Mouse (Mus musculus) CH12.LX (cell line): ENCODE measurements around the gene Gm4763. TPM values are rescaled to one million over a fixed set of nuclear protein-coding genes. Genes with fewer than 3 reads are reported as not detected.
"Not testable (repeated sequence)": the region's sequence is repeated elsewhere in the genome, so short reads cannot be mapped to it uniquely, and the experiment has no call there.

Experiments used
- DNase-seq: peaks from one replicate; pipeline ENCODE4 v3.0.0-alpha.2; 2013; ENCODE audit errors: extremely low read depth
- H3K27ac ChIP-seq: 2 replicates; pipeline ENCODE4 v1.5.1; 2012; ENCODE audit warnings: low read depth, mild to moderate bottlenecking, control low read depth, moderate library complexity; ENCODE audit not compliant: insufficient read depth
- H3K27me3 ChIP-seq: replicated peaks from 2 replicates; pipeline ENCODE3; 2012; ENCODE audit warnings: inconsistent platforms
- H3K36me3 ChIP-seq, 2 experiments: replicated peaks in 1 of 2; 2 replicates each; pipeline versions ENCODE3 to v1.6.1; 2012; ENCODE audit warnings: inconsistent platforms in 1 of 2, low read length in 1 of 2, mild to moderate bottlenecking in 1 of 2, mixed read lengths in 1 of 2, moderate library complexity in 1 of 2; ENCODE audit not compliant: control insufficient read depth in 1 of 2, insufficient read depth in 1 of 2
- H3K4me1 ChIP-seq, 2 experiments: 2 replicates each; pipeline ENCODE4 v1.6.1; 2012; ENCODE audit warnings: inconsistent platforms in 1 of 2, moderate library complexity in 1 of 2; ENCODE audit not compliant: insufficient read depth in 2 of 2, control insufficient read depth in 1 of 2
- H3K4me2 ChIP-seq: 2 replicates; pipeline ENCODE4 v1.6.1; 2012; ENCODE audit warnings: low read depth, mild to moderate bottlenecking, control low read depth; ENCODE audit not compliant: poor library complexity, insufficient read depth, severe bottlenecking
- H3K4me3 ChIP-seq, 3 experiments: fragments of 150-350 bp in 1 of 3; sonication (generic) in 1 of 3; replicated peaks in 1 of 3; 2 replicates each; pipeline versions ENCODE3 to v1.5.1; 2011 to 2012; ENCODE audit warnings: low read depth in 2 of 3, low read length in 2 of 3, mild to moderate bottlenecking in 2 of 3, moderate library complexity in 2 of 3, control low read depth in 1 of 3, improper control_type of control experiment in 1 of 3, inconsistent platforms in 1 of 3, mixed read lengths in 1 of 3; ENCODE audit not compliant: poor library complexity in 1 of 3
- H3K79me2 ChIP-seq: replicated peaks from 2 replicates; pipeline ENCODE4 v1.6.1; 2012; ENCODE audit warnings: mild to moderate bottlenecking, moderate library complexity; ENCODE audit not compliant: control insufficient read depth, poor library complexity, insufficient read depth, severe bottlenecking; ENCODE audit errors: extremely low read depth
- H3K9ac ChIP-seq: 2 replicates; pipeline ENCODE4 v1.6.1; 2012; ENCODE audit warnings: low read depth, mild to moderate bottlenecking, control low read depth, moderate library complexity; ENCODE audit not compliant: insufficient read depth
- H3K9me3 ChIP-seq: replicated peaks from 2 replicates; pipeline ENCODE3; 2012; ENCODE audit warnings: low read length, inconsistent platforms, mixed read lengths
- ELF1 ChIP-seq: IDR thresholded peaks from 2 replicates; pipeline ENCODE4 v1.6.1; 2014; ENCODE audit warnings: low read depth, mild to moderate bottlenecking, inconsistent platforms, low read length, improper control_type of control experiment
- HCFC1 ChIP-seq: IDR thresholded peaks from 2 replicates; pipeline ENCODE4 v1.6.1; 2012; ENCODE audit warnings: low read depth, mild to moderate bottlenecking, inconsistent platforms, low read length, improper control_type of control experiment
- IRF4 ChIP-seq: IDR thresholded peaks from 2 replicates; pipeline ENCODE4 v1.6.1; 2014; ENCODE audit warnings: low read depth, mild to moderate bottlenecking, inconsistent platforms, low read length, improper control_type of control experiment
- JUN ChIP-seq: IDR thresholded peaks from 2 replicates; pipeline ENCODE4 v1.6.1; 2011; ENCODE audit warnings: low read depth, mild to moderate bottlenecking, low read length, improper control_type of control experiment, moderate library complexity; ENCODE audit not compliant: insufficient read depth
- JUND ChIP-seq: conservative IDR thresholded peaks from 2 replicates; pipeline ENCODE4 v1.6.1; 2011; ENCODE audit warnings: low read depth, low read length, improper control_type of control experiment
- MAFK ChIP-seq: IDR thresholded peaks from 2 replicates; pipeline ENCODE4 v1.6.1; 2011; ENCODE audit warnings: low read length, improper control_type of control experiment; ENCODE audit not compliant: insufficient replicate concordance
- MEF2A ChIP-seq: IDR thresholded peaks from 2 replicates; pipeline ENCODE4 v1.6.1; 2014; ENCODE audit warnings: low read depth, mild to moderate bottlenecking, inconsistent platforms, low read length, improper control_type of control experiment, borderline replicate concordance
- MYC ChIP-seq: IDR thresholded peaks from 2 replicates; pipeline ENCODE4 v1.6.1; 2011; ENCODE audit warnings: low read depth, mild to moderate bottlenecking, improper control_type of control experiment, low read length
- NELFE ChIP-seq: IDR thresholded peaks from 2 replicates; pipeline ENCODE4 v1.6.1; 2011; ENCODE audit warnings: low read depth, low read length, improper control_type of control experiment
- NRF1 ChIP-seq: IDR thresholded peaks from 2 replicates; pipeline ENCODE4 v1.6.1; 2014; ENCODE audit warnings: low read depth, mild to moderate bottlenecking, inconsistent platforms, low read length, improper control_type of control experiment, moderate library complexity
- PAX5 ChIP-seq: IDR thresholded peaks from 2 replicates; pipeline ENCODE4 v1.6.1; 2012; ENCODE audit warnings: low read length, inconsistent platforms, mixed read lengths
- RAD21 ChIP-seq: IDR thresholded peaks from 2 replicates; pipeline ENCODE4 v1.6.1; 2011; ENCODE audit warnings: low read depth, mild to moderate bottlenecking, low read length, improper control_type of control experiment, moderate library complexity
- SIN3A ChIP-seq: IDR thresholded peaks from 2 replicates; pipeline ENCODE4 v1.6.1; 2012; ENCODE audit warnings: low read length, improper control_type of control experiment, inconsistent platforms
- SMC3 ChIP-seq: IDR thresholded peaks from 2 replicates; pipeline ENCODE4 v1.6.1; 2011; ENCODE audit warnings: low read depth, low read length, improper control_type of control experiment
- TCF12 ChIP-seq: IDR thresholded peaks from 2 replicates; pipeline ENCODE4 v1.6.1; 2014; ENCODE audit warnings: low read depth, mild to moderate bottlenecking, inconsistent platforms, low read length, improper control_type of control experiment
- UBTF ChIP-seq: IDR thresholded peaks from 2 replicates; pipeline ENCODE4 v1.6.1; 2012; ENCODE audit warnings: low read depth, mild to moderate bottlenecking, inconsistent platforms, low read length, improper control_type of control experiment, moderate library complexity
- ZKSCAN1 ChIP-seq: IDR thresholded peaks from 2 replicates; pipeline ENCODE4 v1.6.1; 2012; ENCODE audit warnings: low read depth, inconsistent platforms, low read length, improper control_type of control experiment, borderline replicate concordance
- ZMIZ1 ChIP-seq: IDR thresholded peaks from 2 replicates; pipeline ENCODE4 v1.6.1; 2012; ENCODE audit warnings: low read depth, mild to moderate bottlenecking, inconsistent platforms, low read length, improper control_type of control experiment
- ZNF384 ChIP-seq: IDR thresholded peaks from 2 replicates; pipeline ENCODE4 v1.6.1; 2012; ENCODE audit warnings: low read depth, low read length, improper control_type of control experiment, inconsistent platforms
- dilution Hi-C: fragments of 300-500 bp; cut with MboI; formaldehyde crosslinking; loops from 2 replicates; pipeline ENCODE4 v1.14.3; 2020; ENCODE audit warnings: low sequenced_read_pairs; ENCODE audit not compliant: extremely low pct_unique_long_range_greater_than_20kb, extremely low pct_ligation_motif_present
- in situ Hi-C: fragments of 300-500 bp; cut with MboI; formaldehyde crosslinking; loops from 3 replicates; pipeline ENCODE4 v1.14.3; 2019; ENCODE audit warnings: low sequenced_read_pairs, low pct_ligation_motif_present, low pct_unique_long_range_greater_than_20kb, mixed read lengths
- polyA plus RNA-seq: library from polyadenylated mRNA; unstranded; fragments of >175 nt; gene quantifications from 2 replicates; pipeline ENCODE4 v1.2.1, GENCODE M21; 2012; ENCODE audit warnings: low read depth; ENCODE audit not compliant: insufficient read length
- total RNA-seq, 2 experiments: library from RNA; depleted of rRNA; stranded (reverse); fragments of 300-350 nt in 1 of 2; fragments of >200 nt in 1 of 2; gene quantifications; 2 replicates each; pipeline ENCODE4 v1.2.3; 2012 to 2014

Gene Gm4763
- total and polyA plus RNA-seq, 3 experiments = not detected

DNA sequence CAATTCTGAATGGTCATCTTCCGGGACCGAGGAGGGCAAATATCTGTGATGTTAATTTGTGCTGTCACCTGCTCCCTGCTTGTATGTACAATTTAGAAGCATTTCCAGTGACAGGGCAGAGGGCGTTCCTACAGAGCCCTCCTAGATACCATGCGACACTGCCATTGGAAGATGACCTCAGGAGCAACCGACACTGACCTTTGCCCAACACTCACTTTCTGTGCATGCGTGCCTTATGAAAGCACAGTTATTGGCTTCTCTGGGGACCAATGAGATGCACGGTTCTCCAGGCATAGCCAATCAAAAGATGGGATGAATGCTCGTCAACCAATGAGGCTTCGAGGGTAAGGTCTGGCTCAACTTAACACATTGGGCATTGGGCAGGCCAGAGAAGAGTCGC is 39.2 kb downstream of the Gm4763 start:
- dilution Hi-C loops, H3K79me2 ChIP-seq, H3K4me1 ChIP-seq, H3K27ac ChIP-seq, H3K9me3 ChIP-seq, in situ Hi-C loops, H3K4me2 ChIP-seq, H3K4me3 ChIP-seq, DNase-seq, H3K36me3 ChIP-seq, H3K9ac ChIP-seq: not testable (repeated sequence)
- H3K27me3 ChIP-seq = peaks cover 13% of the 10 kb centered on the region

GRCm38 (mm10) chr7:24684121-24684520 is 42.6 kb downstream of the Gm4763 start:
- H3K4me2 ChIP-seq, H3K4me3 ChIP-seq, H3K27ac ChIP-seq, H3K4me1 ChIP-seq, H3K79me2 ChIP-seq, dilution Hi-C loops, H3K36me3 ChIP-seq, DNase-seq, H3K9me3 ChIP-seq, H3K9ac ChIP-seq, in situ Hi-C loops: not testable (repeated sequence)
- H3K27me3 ChIP-seq = peaks cover 33% of the 10 kb centered on the region

DNA sequence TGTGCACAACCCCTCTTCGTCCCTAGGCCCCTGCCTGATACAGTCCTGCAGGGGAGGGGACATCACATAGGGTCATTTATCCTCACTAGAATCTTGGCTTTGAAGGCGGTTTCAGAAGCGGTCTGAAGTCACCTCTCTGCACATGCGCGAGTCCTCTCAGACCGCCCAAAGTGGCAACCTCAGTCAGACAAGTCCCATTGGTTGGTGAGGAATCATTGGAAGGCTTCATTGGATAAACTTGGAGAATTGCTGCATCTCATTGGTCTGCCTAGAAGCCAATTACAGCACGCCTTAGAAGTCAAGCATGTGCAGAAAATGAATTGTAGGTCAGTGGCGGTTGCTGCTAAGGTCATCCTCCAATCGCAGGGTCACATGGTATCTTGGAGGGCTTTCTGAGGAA is 50.1 kb downstream of the Gm4763 start, which contains the start of gene Tex101:
TSS of gene Tex101 (minus strand) at position 101 of the 400 bp plus-strand sequence.
- Histone ChIP-seq H3K27ac (no peak within 1 kb of the TSS), H3K4me3 (no peak within 1 kb of the TSS), H3K36me3 (no peaks in the 10 kb centered on the region), H3K27me3 (peaks cover 70% of the 10 kb centered on the region), H3K9me3 (peaks cover 7% of the 10 kb centered on the region), H3K79me2 (no peaks in the 10 kb centered on the region), H3K9ac (no peak within 1 kb of the TSS), H3K4me1 (no peaks in the 10 kb centered on the region), H3K4me2 (no peak within 1 kb of the TSS)
- DNase-seq = no peak
- in situ Hi-C loops (no loop called here), dilution Hi-C loops (no loop called here)
- TF ChIP-seq IRF4 (no peak), ELF1 (no peak)

- Histone ChIP-seq H3K4me1 (no peaks in the 10 kb centered on the region), H3K9me3 (peaks cover 8% of the 10 kb centered on the region), H3K9ac (no peak overlapping the region), H3K27ac (no peak overlapping the region)
- no peak for TF ChIP-seq NELFE
- no peak for TF ChIP-seq JUN
- no peak for TF ChIP-seq JUND
- no peak for TF ChIP-seq MYC
- TF ChIP-seq RAD21 = no peak
- no peak for TF ChIP-seq SIN3A
- TF ChIP-seq NRF1 = no peak
- TF ChIP-seq MAFK = no peak
- no peak for TF ChIP-seq MEF2A
- no peak for TF ChIP-seq ELF1
- no peak for TF ChIP-seq TCF12
- no peak for TF ChIP-seq HCFC1
- no peak for TF ChIP-seq SMC3
- no peak for TF ChIP-seq UBTF
- TF ChIP-seq ZKSCAN1 = no peak
- no peak for TF ChIP-seq ZNF384
- no peak for TF ChIP-seq ZMIZ1
- TF ChIP-seq PAX5 = no peak
- TF ChIP-seq, all 38 proteins: peak for 0
- H3K4me2 ChIP-seq = no peak overlapping the region
- dilution Hi-C loops (no loop called here), in situ Hi-C loops (no loop called here)
- DNase-seq = no peak
- no peak overlapping the region for H3K4me3 ChIP-seq
- H3K27me3 ChIP-seq = peaks cover 73% of the 10 kb centered on the region
- no peaks in the 10 kb centered on the region for H3K79me2 ChIP-seq
- no peaks in the 10 kb centered on the region for H3K36me3 ChIP-seq
Observed at GRCm38 (mm10) chr7:24671944-24672439, 54.7 kb downstream of the Gm4763 start.
